Mouse (Mus musculus) forebrain, embryonic 16.5 days (tissue): ENCODE results near the gene Tbl1xr1. TPM values are rescaled to one million over a fixed set of nuclear protein-coding genes. Genes with fewer than 3 reads are reported as not detected.

Experiments
- ATAC-seq: fragments of 200-750 bp; cut with Nextera tagmentation; 2 replicates; pipeline ENCODE4 v1.8.0; 2017; ENCODE audit warnings: mild to moderate bottlenecking, moderate library complexity
- H3K27ac ChIP-seq: fragments of 300-500 bp; sonication (generic); 2 replicates; pipeline ENCODE4 v1.5.1; 2014; ENCODE audit warnings: low read length, control low read depth
- H3K27me3 ChIP-seq: fragments of 300-500 bp; sonication (generic); replicated peaks from 2 replicates; pipeline ENCODE4 v1.6.1; 2014; ENCODE audit warnings: low read length; ENCODE audit not compliant: control insufficient read depth, insufficient read depth
- H3K36me3 ChIP-seq: fragments of 300-500 bp; sonication (generic); 2 replicates; pipeline ENCODE4 v1.6.1; 2014; ENCODE audit not compliant: control insufficient read depth, insufficient read depth
- H3K4me1 ChIP-seq: fragments of 300-500 bp; sonication (generic); replicated peaks from 2 replicates; pipeline ENCODE4 v1.6.1; 2014; ENCODE audit warnings: low read length; ENCODE audit not compliant: control insufficient read depth, insufficient read depth
- H3K4me2 ChIP-seq: fragments of 300-500 bp; sonication (generic); 2 replicates; pipeline ENCODE4 v1.6.1; 2014; ENCODE audit warnings: mild to moderate bottlenecking, low read length, control low read depth
- H3K4me3 ChIP-seq: fragments of 300-500 bp; sonication (generic); replicated peaks from 2 replicates; pipeline ENCODE4 v1.5.1; 2014; ENCODE audit warnings: mild to moderate bottlenecking, low read length, control low read depth
- H3K9ac ChIP-seq: fragments of 300-500 bp; sonication (generic); replicated peaks from 2 replicates; pipeline ENCODE4 v1.6.1; 2014; ENCODE audit warnings: low read depth, low read length, control low read depth
- H3K9me3 ChIP-seq: fragments of 300-500 bp; sonication (generic); 2 replicates; pipeline ENCODE4 v1.6.1; 2016; ENCODE audit warnings: low read length; ENCODE audit not compliant: control insufficient read depth
- WGBS: fragments of 180-500 bp; shearing (Covaris S2); extraction: QIAGEN DNeasy Blood & Tissue Kit; methylation state at CpG from one replicate; pipeline ENCODE4 v1.1.7; 2014; 5-methylcytosine and 5-hydroxymethylcytosine counted together
- polyA plus RNA-seq: library from polyadenylated mRNA; unstranded; fragments of >200 nt; fragmentation: Nextera tagmentation; extraction: Ambion mirVana; gene quantifications from 2 replicates; pipeline ENCODE4 v1.2.1, GENCODE M21; 2015

Tbl1xr1 gene
- polyA plus RNA-seq, 1 experiment from 2014 or later = 25.1 TPM

DNA sequence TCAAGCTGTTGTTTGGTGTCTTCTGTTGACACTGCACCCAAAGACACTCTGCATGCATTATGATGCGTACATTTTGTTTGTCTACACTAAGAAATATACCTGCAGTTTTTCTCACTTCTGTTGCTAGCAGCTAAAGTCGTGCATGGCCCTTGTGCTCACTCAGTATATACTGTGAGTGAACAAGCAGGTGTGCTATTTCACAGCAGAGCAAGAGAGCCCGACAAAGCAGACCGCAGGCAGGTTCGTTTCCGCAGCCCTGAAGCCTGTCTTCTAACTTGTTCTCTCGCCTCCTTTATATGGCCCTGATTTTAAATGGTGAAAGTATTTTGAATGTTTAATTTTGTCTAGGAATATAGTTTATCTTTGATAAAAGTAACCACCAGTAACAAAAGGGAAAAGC, 57.2 kb downstream of the Tbl1xr1 start:
- H3K9ac ChIP-seq = no peak overlapping the region
- no peaks in the 10 kb centered on the region for H3K9me3 ChIP-seq
- H3K27ac ChIP-seq = no peak overlapping the region
- WGBS = 92% methylated on average over 7 of the region's 7 CpGs
- no peak overlapping the region for H3K4me3 ChIP-seq
- H3K27me3 ChIP-seq = no peaks in the 10 kb centered on the region
- no peak for ATAC-seq
- no peaks in the 10 kb centered on the region for H3K36me3 ChIP-seq
- H3K4me1 ChIP-seq = peaks cover 2% of the 10 kb centered on the region; the same call in 1 of the 2 replicates
- H3K4me2 ChIP-seq = no peak overlapping the region

- WGBS = 93% methylated on average over 9 of the region's 9 CpGs
- no peaks in the 10 kb centered on the region for H3K36me3 ChIP-seq
- peaks cover 8% of the 10 kb centered on the region; the same call in 1 of the 2 replicates for H3K4me1 ChIP-seq
- no peak overlapping the region for H3K9ac ChIP-seq
- H3K4me2 ChIP-seq = no peak overlapping the region
- H3K27me3 ChIP-seq = no peaks in the 10 kb centered on the region
- no peaks in the 10 kb centered on the region for H3K9me3 ChIP-seq
- no peak overlapping the region for H3K27ac ChIP-seq
- ATAC-seq = no peak
- no peak overlapping the region for H3K4me3 ChIP-seq
These were observed 61.5 kb downstream of the Tbl1xr1 start for GRCm38 (mm10) chr3:22137793-22138579.

DNA sequence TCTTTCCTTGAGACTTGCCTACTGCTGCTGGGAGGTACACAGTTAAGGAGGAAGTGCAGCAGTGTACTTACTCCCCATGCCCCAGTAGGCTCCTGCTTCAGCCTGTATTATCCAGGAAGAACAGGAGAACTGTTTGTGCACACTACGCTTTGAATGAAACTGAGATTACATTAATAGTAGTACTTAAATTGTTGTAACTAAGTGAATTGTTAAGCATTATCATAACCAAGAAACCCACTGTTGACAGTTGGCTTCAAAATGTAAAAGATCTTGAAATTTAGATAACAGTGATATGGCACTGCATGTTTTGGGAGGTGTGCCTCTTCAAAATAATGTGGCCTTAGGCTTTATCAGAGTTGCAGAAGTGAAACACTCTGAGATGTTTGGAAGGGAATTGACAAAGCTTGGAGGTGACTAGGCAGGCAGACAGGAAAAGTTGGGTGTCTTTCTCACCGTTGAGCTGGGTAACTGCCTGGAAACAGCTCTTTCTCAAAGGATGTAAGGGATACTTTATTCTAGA, 62.2 kb downstream of the Tbl1xr1 start:
- H3K27me3 ChIP-seq = no peaks in the 10 kb centered on the region
- H3K4me1 ChIP-seq = peaks cover 6% of the 10 kb centered on the region; the same call in 1 of the 2 replicates
- H3K9ac ChIP-seq = no peak overlapping the region
- no peaks in the 10 kb centered on the region for H3K9me3 ChIP-seq
- H3K4me3 ChIP-seq = no peak overlapping the region
- no peak overlapping the region for H3K27ac ChIP-seq
- no peak overlapping the region for H3K4me2 ChIP-seq
- ATAC-seq = no peak
- WGBS = 59% methylated on average over 2 of the region's 2 CpGs
- H3K36me3 ChIP-seq = no peaks in the 10 kb centered on the region

DNA sequence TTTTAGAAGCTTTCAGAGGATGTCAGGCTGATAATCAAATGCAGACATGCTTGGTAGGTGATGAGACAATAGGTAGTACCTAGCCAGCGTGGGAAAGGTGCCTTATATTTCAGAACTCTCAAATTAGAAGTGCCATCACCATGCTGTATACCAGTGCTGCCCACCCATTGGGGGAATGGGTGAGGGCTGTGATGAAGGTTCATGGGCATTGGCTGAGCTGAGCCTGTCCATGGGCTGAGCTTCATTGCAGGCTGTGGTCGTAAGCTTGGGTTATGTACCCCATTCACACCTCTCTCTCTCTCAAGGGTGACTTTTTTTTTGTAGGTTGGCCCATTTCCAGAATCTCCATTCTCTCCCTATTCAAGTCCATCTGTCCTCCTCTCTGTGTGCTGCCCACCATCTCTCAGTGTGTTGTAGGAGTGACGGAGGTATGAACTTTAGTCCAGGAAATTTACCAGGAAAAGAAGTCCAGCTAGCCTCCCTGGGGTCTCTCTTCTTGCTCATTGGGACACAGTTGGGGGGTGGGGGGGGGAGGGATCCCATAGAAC, 63.7 kb downstream of the Tbl1xr1 start:
- no peaks in the 10 kb centered on the region for H3K9me3 ChIP-seq
- WGBS = 33% methylated on average over 3 of the region's 3 CpGs
- no peak overlapping the region for H3K4me2 ChIP-seq
- H3K4me1 ChIP-seq = peaks cover 6% of the 10 kb centered on the region; the same call in 1 of the 2 replicates
- ATAC-seq = 0 out of 2 replicates have a peak, but pooled peaks have one; percentile 33
- no peak overlapping the region for H3K9ac ChIP-seq
- no peak overlapping the region for H3K4me3 ChIP-seq
- H3K36me3 ChIP-seq = no peaks in the 10 kb centered on the region
- H3K27ac ChIP-seq = no peak overlapping the region
- no peaks in the 10 kb centered on the region for H3K27me3 ChIP-seq

DNA sequence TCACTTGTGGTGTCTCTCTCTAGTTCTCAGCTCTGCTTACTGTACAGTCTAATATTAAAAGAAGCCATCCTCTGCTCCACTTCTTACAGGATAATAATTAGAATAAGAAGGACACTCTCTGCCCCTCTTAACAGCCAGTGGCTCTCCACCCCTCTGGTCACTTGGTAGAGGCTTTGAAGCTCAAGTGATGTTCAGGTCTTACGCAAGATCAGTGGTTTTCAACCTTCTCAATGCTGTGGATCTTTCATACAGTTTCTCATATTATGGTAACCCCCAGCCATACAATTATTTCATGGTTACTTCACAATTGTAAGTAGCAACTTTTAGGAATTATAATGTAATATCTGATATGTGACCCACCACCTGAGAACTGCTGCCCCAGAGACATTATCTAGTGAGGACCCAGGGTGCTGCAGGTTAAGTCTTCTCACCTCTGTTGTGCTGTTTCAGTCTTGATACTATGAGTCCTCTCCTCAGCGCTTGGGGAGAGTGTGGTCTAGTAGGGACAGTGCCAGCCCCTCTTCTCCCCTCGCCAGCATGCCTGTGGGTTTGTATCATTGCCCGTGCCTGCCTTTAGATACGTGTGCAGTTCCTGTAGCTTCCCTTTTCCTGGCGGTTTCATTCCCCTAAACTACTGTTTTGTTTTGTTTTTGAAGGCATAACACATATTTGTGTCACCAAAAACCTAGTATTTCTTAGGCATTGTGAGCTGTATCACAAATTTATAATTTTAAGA, 65.7 kb downstream of the Tbl1xr1 start:
- H3K4me3 ChIP-seq = no peak overlapping the region
- WGBS = 87% methylated on average over 6 of the region's 6 CpGs
- no peak overlapping the region for H3K9ac ChIP-seq
- no peaks in the 10 kb centered on the region for H3K9me3 ChIP-seq
- no peaks in the 10 kb centered on the region for H3K27me3 ChIP-seq
- ATAC-seq = no peak
- H3K4me1 ChIP-seq = peaks cover 6% of the 10 kb centered on the region; the same call in 1 of the 2 replicates
- H3K27ac ChIP-seq = no peak overlapping the region
- H3K4me2 ChIP-seq = no peak overlapping the region
- no peaks in the 10 kb centered on the region for H3K36me3 ChIP-seq

DNA sequence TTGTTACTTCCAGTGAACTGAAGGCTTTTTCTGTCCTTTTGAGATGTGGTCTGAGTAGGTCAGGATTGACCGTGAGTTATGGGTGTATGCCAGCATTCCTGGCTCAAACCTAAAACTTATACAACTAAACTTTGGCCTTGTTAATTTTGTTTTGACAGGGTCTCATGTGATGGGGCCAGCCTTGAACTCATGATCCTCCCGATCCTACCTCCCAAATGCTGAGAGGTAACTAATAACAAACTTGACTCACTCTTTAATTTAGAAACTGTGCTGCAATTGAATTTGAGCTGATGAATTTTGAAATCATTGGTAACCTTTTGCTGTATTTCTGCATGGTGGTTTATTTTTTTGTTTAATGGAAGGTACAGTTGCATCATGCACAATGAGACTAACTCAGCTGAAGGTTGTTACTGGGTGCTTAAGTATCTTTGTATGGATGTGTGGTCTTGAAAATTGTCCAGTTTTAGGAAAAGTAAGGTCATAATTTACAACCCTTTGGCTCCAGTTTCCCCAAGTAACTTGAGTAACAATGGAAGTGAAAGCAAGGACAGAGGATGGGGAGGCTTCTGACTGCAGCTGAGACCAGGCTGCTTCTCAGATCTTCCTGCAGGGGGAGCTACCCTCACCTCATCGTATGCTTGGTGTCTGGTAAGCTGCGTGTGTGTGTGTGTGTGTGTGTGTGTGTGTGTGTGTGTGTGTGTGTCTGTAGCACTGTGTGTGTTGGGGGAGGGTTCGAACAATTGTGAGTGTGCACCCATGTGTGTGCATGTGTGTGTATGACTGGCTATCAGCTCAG, 66.6 kb downstream of the Tbl1xr1 start:
- Histone ChIP-seq H3K4me3 (no peak overlapping the region), H3K36me3 (no peaks in the 10 kb centered on the region), H3K9me3 (no peaks in the 10 kb centered on the region), H3K9ac (no peak overlapping the region), H3K4me1 (peaks cover 6% of the 10 kb centered on the region; the same call in 1 of the 2 replicates), H3K27ac (no peak overlapping the region), H3K27me3 (no peaks in the 10 kb centered on the region), H3K4me2 (no peak overlapping the region)
- no peak for ATAC-seq
- 69% methylated on average over 5 of the region's 5 CpGs for WGBS

- Histone ChIP-seq H3K36me3 (no peaks in the 10 kb centered on the region), H3K9me3 (no peaks in the 10 kb centered on the region), H3K27ac (no peak overlapping the region), H3K4me1 (peaks cover 6% of the 10 kb centered on the region; the same call in 1 of the 2 replicates), H3K4me2 (no peak overlapping the region), H3K9ac (no peak overlapping the region), H3K4me3 (no peak overlapping the region), H3K27me3 (no peaks in the 10 kb centered on the region)
- WGBS = 93% methylated on average over 2 of the region's 2 CpGs
- no peak for ATAC-seq
These were observed 67.8 kb downstream of the Tbl1xr1 start for GRCm38 (mm10) chr3:22144255-22144654.

DNA sequence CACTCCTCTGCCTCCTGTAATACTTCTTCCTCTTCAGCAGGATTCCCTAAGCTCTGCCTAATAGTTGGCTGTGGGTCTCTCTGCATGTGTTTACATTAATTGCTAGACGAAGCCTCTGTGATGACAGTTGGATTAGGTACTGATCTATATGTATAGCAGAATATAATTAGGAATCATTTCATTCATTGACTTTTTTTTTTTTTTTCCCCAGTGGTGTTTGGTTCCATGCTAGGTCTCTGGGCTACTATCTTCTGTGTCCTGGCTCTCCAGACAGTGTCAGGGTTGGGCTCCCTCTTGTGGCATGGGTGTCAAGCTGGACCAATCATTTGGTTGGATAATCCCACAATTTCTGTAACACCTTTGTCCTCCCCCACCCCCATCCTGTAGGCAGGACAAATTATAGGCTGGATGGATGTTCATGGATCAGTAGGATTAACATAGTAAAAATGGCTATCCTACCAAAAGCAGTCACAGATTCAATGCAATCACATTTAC, 71.0 kb downstream of the Tbl1xr1 start:
- 68% methylated on average over 1 of the region's 1 CpGs for WGBS
- Histone ChIP-seq H3K9me3 (no peaks in the 10 kb centered on the region), H3K4me1 (no peaks in the 10 kb centered on the region), H3K9ac (no peak overlapping the region), H3K4me3 (no peak overlapping the region), H3K36me3 (no peaks in the 10 kb centered on the region), H3K4me2 (no peak overlapping the region), H3K27me3 (no peaks in the 10 kb centered on the region), H3K27ac (no peak overlapping the region)
- ATAC-seq = no peak
